Mouse (Mus musculus): Measurements from ENCODE around the gene Specc1l.
"Not testable (repeated sequence)": the region's sequence is repeated elsewhere in the genome, so short reads cannot be mapped to it uniquely, and the experiment has no call there.

Specc1l gene

GRCm38 (mm10) chr10:75353838-75354241 is 142.0 kb downstream of the Specc1l start:
- not testable (repeated sequence) for DNase-seq (ENCODE audit: low read depth, low spot score)

GRCm38 (mm10) chr10:75355341-75355740 is 143.5 kb downstream of the Specc1l start:
- DNase-seq (ENCODE audit: low read depth, low spot score) = no peak
